Mouse (Mus musculus) cerebral cortex, adult 2 months (tissue): ENCODE results near the gene Olfr203.

ENCODE experiments used
- WGBS: fragments of 180-500 bp; shearing (Covaris S2); methylation state at CpG from one replicate; pipeline ENCODE4 v1.1.7; 2018; 5-methylcytosine and 5-hydroxymethylcytosine counted together

The Olfr203 gene

DNA sequence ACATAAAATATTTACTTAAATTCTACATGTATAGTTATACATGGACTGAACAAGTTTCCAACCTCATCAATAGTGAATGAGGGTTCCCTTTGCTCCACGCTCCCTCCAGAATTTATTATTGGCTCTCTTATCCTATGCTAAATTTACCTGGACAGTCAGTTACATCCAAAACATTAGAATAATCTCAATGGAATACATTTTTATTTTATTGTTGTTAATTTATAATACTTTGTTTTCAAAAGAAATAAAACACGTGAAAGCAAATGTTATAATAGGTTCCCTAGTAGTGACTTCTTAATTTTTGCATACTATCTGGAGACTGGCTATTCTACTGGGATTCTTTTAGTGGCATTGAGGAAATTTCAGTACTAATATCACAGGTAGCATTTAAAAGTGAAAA lies at the start of gene Olfr203:
Gene Olfr203 (plus strand): TSS at position 301 of the 400 bp plus-strand sequence.
- 83% methylated on average over 2 of the region's 2 CpGs for WGBS

DNA sequence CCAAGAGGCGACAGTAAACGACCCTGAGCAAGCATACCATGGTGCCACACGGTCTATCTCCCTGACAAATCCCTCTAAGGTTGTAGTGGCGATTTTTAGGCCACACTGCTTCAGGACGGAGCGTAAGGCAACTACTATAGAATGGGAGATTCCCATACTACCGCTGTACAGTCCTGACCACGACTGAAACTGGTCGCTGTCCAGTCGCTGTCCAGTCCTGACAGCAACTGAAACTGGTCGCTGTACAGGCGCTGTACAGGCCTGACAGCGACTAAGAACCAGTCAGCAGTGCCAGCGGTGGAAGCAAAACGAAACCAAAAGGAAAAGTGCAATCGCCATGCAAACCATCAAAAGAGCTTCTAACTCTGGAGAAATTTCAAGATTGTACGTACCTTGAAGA lies 49.0 kb upstream of the Olfr203 start:
- WGBS, result 88% methylated on average over 17 of the region's 17 CpGs

DNA sequence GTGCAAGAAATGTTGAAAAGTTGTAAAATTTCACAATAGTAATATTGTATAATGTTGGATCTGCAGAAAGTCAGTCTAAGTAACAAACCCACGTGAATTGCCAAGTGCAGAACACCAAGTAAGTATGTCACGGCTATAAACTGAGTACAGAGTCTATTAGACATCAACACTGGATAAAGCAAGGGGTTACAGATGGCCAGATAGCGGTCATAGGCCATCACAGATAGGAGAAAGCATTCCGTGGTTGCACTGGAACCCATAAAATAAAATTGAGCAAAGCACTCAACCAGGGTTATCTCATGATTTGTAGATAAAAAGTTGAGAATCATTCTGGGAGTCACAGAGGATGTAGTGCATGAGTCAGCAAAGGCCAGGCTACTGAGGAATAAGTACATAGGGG lies 29.6 kb upstream of the Olfr203 start:
- WGBS, result 84% methylated on average over 4 of the region's 4 CpGs

DNA sequence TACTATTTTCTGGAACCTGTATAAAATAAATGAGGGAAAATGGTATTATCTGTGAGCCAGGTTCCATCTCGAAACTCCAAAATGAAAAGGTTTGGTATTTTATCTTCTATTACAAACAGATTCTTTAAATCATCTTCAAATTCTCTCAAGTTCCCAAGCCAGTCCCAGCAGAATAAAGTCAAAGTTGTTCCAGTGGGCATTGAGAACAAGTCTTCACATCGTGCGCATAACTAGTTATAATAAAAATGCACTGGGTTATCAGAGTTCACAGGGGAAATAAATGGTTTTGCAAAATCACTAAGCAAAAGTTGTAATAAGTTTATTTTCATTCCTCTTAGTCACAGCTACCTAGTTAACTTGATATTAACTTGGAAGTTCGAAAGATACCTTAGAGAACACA lies 26.1 kb upstream of the Olfr203 start, which contains the start of gene Olfr201:
Gene Olfr201 (minus strand): TSS at position 101 of the 400 bp plus-strand sequence.
- WGBS, result 86% methylated on average over 4 of the region's 4 CpGs

DNA sequence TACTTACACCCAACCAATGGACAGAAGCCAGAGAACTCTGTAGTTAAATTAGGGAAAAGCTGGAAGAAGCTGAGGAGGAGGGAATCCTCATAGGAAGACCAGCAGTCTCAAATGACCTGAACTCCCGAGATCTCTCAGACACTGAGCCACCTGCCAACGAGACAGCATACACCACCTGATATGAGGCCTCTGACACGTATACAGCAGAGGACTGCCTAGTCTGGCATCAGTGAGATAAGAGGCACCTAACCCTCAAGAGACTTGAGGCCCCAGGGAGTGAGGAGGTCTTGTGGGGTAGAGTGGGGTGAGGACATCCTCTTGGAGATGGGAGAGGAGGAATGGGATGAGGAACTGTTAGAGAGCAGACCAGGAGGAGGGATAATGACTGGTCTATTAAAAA lies 18.1 kb upstream of the Olfr203 start:
- WGBS, result 84% methylated on average over 3 of the region's 3 CpGs

DNA sequence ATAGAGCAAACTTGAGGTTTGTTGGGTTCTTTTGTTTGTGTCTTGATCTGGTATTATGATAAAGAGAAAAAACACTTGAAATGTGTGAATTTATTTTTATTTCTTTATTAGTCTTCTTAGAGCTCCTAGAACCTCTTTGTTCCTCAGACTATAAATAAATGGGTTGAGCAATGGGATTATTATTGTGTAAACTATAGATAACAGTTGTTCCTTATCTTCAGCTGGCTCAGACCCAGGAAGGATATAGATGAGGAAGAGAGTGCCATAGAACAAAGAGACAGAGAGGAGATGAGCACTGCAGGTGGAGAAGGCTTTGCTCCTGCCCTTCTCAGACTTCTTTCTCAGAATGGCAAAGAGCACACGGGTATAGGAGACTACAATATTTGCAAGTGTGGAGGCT lies 15.2 kb upstream of the Olfr203 start:
- WGBS, result 70% methylated on average over 1 of the region's 1 CpGs

DNA sequence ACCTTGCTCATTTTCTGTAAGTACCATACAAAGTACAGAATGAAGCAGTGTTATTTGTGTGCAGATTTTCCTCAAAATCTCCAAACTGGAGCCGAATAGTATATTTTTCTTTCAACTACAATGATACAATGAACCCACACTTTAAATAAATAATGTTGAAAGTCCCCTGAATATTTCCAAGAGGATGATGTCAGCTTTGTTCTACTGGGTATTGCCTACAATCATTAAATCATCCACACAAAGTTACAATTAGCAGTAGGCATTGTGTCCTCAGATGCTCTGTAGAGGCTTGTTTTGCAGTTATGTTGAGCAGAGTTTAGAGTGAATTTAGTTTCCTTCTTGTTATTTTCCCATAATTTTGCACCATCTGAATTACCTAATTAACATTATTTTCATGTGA lies 12.0 kb upstream of the Olfr203 start, which contains the start of gene Olfr202:
Gene Olfr202 (minus strand): TSS at position 101 of the 400 bp plus-strand sequence.
- 81% methylated on average over 1 of the region's 1 CpGs for WGBS

DNA sequence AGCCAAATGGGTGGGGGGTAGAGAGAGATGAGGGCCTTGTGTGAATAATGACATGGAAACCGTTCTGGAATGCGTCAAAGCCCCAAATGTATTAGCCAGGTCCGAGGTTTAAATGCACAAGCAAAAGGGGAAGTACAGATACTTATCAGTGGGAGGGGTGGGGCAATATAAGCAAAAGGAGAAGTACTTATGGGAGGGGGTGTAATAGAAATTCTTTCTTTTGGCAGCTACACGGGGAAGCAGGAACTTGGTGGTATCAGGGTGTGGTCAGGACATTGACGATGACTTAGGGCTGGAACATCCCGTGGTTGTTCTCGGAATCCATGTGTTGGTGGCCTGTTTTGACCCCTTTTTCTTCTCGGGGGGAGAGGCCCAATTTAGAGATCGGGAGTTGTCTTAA lies 11.1 kb upstream of the Olfr203 start:
- WGBS, result 80% methylated on average over 9 of the region's 9 CpGs

DNA sequence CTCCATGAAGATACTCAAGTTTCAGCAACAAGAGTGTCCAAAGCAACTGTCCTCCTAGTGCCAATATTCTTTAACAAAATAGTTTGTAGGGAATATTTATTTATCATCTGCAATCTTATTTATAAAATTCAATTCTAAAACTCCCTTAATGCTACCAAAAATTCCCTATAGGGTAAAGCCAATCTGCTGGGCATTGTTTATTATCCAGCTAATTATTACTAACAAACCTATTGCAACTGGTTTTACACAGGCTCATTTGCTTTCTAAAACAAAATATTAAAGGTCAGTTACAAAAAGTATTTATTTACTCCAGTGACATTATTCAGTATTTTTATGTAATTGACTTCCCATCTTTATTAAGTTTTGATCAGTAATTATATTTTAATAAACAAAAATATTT lies 19.5 kb downstream of the Olfr203 start, which contains the start of gene Olfr204:
Gene Olfr204 (minus strand): TSS at position 101 of the 400 bp plus-strand sequence.

DNA sequence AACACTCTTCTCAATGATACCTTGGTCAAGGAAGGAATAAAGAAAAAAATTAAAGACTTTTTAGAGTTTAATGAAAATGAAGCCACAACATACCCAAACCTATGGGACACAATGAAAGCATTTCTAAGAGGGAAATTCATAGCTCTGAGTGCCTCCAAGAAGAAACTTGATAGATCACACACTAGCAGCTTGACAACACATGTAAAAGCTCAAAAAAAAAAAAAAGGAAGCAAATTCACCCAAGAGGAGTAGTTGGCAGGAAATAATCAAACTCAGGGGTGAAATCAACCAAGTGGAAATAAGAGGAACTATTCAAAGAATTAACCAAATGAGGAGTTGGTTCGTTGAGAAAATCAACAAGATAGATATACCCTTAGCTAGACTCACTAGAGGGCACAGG lies 24.6 kb downstream of the Olfr203 start:
- WGBS, result 29% methylated on average over 1 of the region's 1 CpGs

DNA sequence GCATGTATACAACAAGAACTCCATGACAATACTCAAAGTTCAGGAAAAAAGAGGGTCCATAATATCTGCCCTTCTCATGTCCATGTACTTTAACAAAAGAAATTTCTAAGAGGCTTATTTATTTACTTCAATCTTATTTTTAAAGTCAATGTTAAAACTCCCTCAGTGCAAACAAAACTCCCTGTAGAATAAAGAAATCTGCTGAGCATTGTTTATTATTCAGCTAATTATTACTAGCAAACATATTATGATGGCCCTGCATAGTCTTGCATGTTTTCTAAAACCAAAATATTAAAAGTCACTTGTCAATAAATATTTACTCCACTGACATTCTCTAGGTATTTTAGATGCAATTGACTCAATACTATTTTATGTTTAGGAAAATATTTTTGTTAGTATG lies 32.4 kb downstream of the Olfr203 start, which contains the start of gene Olfr205:
Gene Olfr205 (minus strand): TSS at position 101 of the 400 bp plus-strand sequence.

DNA sequence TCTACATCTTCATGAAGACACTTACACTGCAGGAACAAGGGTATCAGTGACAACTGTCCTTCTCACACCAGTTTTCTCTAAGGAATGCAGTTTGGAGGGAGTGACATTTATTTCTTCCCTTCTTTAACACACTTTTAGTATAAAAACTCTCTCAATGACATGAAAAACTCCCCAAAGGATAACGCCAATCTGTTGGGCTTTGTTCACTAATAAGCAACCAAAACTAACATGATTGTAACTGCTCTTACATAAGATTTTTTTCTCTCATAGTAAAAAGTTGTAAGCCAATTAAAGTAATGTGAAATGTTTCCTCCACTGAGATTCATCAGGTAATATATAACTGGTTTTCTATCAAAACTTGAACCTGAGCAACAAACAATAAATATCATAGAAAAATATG lies 50.5 kb downstream of the Olfr203 start, which contains the start of gene Olfr206:
Gene Olfr206 (minus strand): TSS at position 101 of the 400 bp plus-strand sequence.
- WGBS, result 84% methylated on average over 1 of the region's 1 CpGs
